Mouse (Mus musculus): ENCODE data around the gene Plxdc1. TPM values are rescaled to one million over a fixed set of nuclear protein-coding genes. Genes with fewer than 3 reads are reported as not detected.
A peak's percentile ranks its signal among the peaks of the same experiment; 100 is the strongest.
"Not testable (repeated sequence)": the region's sequence is repeated elsewhere in the genome, so short reads cannot be mapped to it uniquely, and the experiment has no call there.

Plxdc1 gene
- polyA plus RNA-seq, 1 experiment from 2014 or later: 0.34 TPM

- H3K27ac ChIP-seq (replicated peaks): peak overlapping the region; percentile 78
- H3K4me3 ChIP-seq: no peak overlapping the region
- peak; percentile 75; the same call in 1 of the 2 replicates for ATAC-seq (ENCODE audit: low FRiP score, low read depth)
- no peaks in the 10 kb centered on the region for H3K36me3 ChIP-seq
- no peaks in the 10 kb centered on the region; the same call in 1 of the 2 replicates for H3K27me3 ChIP-seq
- peak overlapping the region; percentile 12; the same call in 1 of the 2 replicates for H3K4me2 ChIP-seq (replicated peaks)
- WGBS: 40% methylated on average over 20 of the region's 20 CpGs
- no peaks in the 10 kb centered on the region for H3K9me3 ChIP-seq
- peaks cover 20% of the 10 kb centered on the region for H3K4me1 ChIP-seq
- no peak overlapping the region for H3K9ac ChIP-seq (replicated peaks)
Observed at GRCm38 (mm10) chr11:97949703-97950475, 36.4 kb downstream of the Plxdc1 start.

DNA sequence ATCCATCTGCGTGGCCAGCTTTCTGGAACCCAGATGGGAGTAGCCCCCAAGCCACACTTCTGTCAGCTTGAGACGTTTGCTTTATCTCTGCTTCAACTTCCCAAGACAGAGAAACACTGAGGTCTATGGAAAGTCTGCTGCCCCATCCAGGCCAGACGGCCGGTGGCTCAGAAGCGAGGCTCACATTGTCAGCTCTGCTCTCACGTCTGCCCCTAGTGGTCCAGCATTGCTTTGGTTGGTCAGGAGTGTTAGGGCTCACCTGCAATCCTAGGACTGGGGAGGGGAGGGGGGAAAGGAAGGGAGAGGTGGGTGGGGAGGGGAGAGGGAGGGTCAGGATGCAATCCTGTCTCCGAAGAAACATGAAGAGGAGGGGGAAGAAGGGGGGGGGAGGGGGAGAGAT is 38.8 kb downstream of the Plxdc1 start:
- Histone ChIP-seq H3K27ac (replicated peaks) (no peak overlapping the region), H3K4me2 (replicated peaks) (no peak overlapping the region), H3K27me3 (no peaks in the 10 kb centered on the region; the same call in 1 of the 2 replicates), H3K9me3 (no peaks in the 10 kb centered on the region), H3K4me1 (peaks cover 15% of the 10 kb centered on the region), H3K4me3 (no peak overlapping the region), H3K9ac (replicated peaks) (no peak overlapping the region), H3K36me3 (no peaks in the 10 kb centered on the region)
- WGBS: 15% methylated on average over 7 of the region's 7 CpGs
- no peak; the same call in 1 of the 2 replicates for ATAC-seq (ENCODE audit: low FRiP score, low read depth)

GRCm38 (mm10) chr11:97945738-97946289 is 40.4 kb downstream of the Plxdc1 start:
- not testable (repeated sequence) for H3K27ac ChIP-seq (replicated peaks); H3K36me3 ChIP-seq; H3K4me2 ChIP-seq (replicated peaks); ATAC-seq (ENCODE audit: low FRiP score, low read depth); H3K27me3 ChIP-seq; H3K4me3 ChIP-seq; H3K9me3 ChIP-seq; H3K9ac ChIP-seq (replicated peaks)
- 93% methylated on average over 7 of the region's 7 CpGs for WGBS
- peaks cover 15% of the 10 kb centered on the region for H3K4me1 ChIP-seq

GRCm38 (mm10) chr11:97945031-97945430 is 41.2 kb downstream of the Plxdc1 start:
- Histone ChIP-seq H3K4me2 (replicated peaks) (no peak overlapping the region), H3K27me3 (peaks cover 7% of the 10 kb centered on the region), H3K36me3 (no peaks in the 10 kb centered on the region), H3K4me3 (no peak overlapping the region), H3K9ac (replicated peaks) (no peak overlapping the region), H3K9me3 (no peaks in the 10 kb centered on the region), H3K4me1 (peaks cover 7% of the 10 kb centered on the region), H3K27ac (replicated peaks) (no peak overlapping the region)
- ATAC-seq (ENCODE audit: low FRiP score, low read depth): no peak
- WGBS: 87% methylated on average over 10 of the region's 10 CpGs

DNA sequence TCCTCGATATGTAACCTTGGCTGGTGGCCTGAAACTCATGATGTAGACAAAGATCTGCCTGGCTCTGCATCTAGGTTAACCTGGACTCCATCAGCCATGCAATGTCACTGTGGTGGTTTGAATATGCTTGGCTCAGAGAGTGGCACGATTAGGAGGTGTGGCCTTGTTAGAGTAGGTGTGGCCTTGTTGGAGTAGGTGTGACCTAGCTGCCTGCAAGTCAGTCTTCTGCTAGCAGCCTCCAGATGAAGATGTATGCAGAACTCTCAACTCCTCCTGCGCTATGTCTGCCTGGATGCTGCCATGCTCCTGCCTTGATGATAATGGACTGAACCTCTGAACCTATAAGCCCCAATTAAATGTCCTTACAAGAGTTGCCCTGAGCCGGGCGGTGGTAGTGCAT is 43.0 kb downstream of the Plxdc1 start:
- H3K27me3 ChIP-seq: peaks cover 7% of the 10 kb centered on the region; the same call in 1 of the 2 replicates
- H3K9me3 ChIP-seq: no peaks in the 10 kb centered on the region
- no peak overlapping the region for H3K9ac ChIP-seq (replicated peaks)
- no peak overlapping the region for H3K4me2 ChIP-seq (replicated peaks)
- WGBS: 85% methylated on average over 5 of the region's 5 CpGs
- H3K27ac ChIP-seq (replicated peaks): no peak overlapping the region
- no peaks in the 10 kb centered on the region for H3K36me3 ChIP-seq
- H3K4me3 ChIP-seq: no peak overlapping the region
- H3K4me1 ChIP-seq: no peaks in the 10 kb centered on the region; the same call in 1 of the 2 replicates
- no peak for ATAC-seq (ENCODE audit: low FRiP score, low read depth)

DNA sequence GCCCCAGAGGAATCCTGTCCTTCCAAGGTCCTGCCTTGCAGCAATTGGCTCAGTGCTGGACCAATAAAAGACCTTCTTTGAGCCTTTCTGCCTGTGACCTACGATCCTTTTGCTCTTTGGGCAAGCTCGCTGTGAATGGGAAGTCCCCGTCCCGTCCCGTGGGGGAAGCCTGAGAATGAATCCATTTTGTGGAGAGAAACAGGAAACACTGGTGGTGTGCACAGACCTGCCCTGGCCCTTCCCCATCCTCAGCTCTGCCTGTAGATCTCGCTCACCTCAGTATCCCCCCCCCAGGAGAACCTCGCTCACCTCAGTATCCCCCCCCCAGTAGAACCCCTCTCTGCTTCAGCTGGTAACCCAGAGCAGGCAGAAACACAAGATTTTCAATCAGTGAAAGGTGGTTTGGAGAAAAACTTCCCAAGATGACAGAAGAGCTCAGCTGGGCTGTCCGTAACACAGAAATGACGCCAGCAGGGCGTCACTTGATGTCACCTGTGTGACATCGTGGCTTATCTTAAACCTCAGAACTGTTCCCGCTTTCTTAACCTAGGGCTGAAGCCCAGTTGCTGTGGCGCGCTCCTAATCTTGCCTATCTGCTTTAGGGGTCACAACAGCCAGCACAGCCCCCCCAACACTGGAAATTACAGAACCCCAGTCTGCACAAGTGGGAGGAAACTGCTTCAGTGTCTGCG is 43.7 kb downstream of the Plxdc1 start:
- no peaks in the 10 kb centered on the region; the same call in 1 of the 2 replicates for H3K4me1 ChIP-seq
- WGBS: 83% methylated on average over 15 of the region's 15 CpGs
- no peak overlapping the region for H3K27ac ChIP-seq (replicated peaks)
- H3K9ac ChIP-seq (replicated peaks): no peak overlapping the region
- peaks cover 7% of the 10 kb centered on the region; the same call in 1 of the 2 replicates for H3K27me3 ChIP-seq
- H3K9me3 ChIP-seq: no peaks in the 10 kb centered on the region
- no peak overlapping the region for H3K4me2 ChIP-seq (replicated peaks)
- no peak for ATAC-seq (ENCODE audit: low FRiP score, low read depth)
- no peak overlapping the region for H3K4me3 ChIP-seq
- H3K36me3 ChIP-seq: no peaks in the 10 kb centered on the region

DNA sequence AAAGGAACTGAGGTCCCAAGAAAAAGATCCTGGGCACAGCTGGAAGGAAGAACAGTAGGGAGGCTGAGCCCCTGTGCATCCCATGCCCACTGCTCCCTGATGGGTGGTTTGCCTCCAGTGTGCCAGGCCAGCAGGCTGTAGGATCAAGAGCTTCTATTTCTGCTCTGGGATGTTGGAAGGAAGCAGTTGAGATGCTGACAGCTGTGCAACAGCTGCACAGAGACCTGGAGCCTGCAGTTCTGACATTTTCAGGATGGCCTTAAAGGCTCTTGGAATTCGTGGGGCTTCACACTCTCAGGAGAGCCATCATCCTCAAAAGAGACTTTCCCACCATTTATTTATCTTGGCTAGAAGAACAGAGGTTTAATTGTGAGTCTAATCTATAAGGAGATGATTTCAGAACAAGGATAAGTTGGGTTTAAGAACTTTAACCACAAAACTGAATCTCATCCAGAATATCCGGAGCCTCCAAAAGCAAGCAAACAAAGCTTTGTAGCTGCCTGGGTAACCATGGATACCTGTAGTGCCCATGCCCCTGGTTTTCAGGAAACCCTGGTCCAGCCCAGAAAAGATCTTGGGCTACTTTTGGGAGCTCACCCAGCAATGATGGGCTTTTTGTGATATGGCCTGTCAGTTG is 48.7 kb downstream of the Plxdc1 start:
- no peak overlapping the region for H3K4me3 ChIP-seq
- no peaks in the 10 kb centered on the region for H3K9me3 ChIP-seq
- no peak overlapping the region for H3K27ac ChIP-seq (replicated peaks)
- H3K4me2 ChIP-seq (replicated peaks): no peak overlapping the region
- no peak overlapping the region for H3K9ac ChIP-seq (replicated peaks)
- H3K27me3 ChIP-seq: peaks cover 7% of the 10 kb centered on the region; the same call in 1 of the 2 replicates
- ATAC-seq (ENCODE audit: low FRiP score, low read depth): no peak
- H3K36me3 ChIP-seq: no peaks in the 10 kb centered on the region
- WGBS: 69% methylated on average over 2 of the region's 2 CpGs
- no peaks in the 10 kb centered on the region for H3K4me1 ChIP-seq

DNA sequence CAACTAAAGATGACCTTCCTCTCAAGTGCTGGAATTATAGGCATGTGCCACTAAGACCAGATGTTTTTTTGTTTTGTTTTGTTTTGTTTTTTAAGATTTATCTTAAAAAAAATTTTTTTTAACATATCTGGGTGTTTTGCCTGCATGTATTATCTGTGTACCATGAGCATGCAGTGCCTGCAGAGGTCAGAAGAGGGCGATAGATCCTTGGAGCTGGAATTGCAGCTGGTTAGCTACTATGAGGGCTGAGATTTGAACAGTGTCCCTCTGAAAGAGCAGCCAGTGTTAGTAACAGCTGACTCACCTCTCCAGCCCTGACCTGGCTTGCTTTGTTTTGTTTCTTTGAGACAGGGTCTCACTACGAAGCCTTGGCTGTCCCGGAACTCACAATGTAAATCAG is 49.5 kb downstream of the Plxdc1 start:
- no peak overlapping the region for H3K4me2 ChIP-seq (replicated peaks)
- ATAC-seq (ENCODE audit: low FRiP score, low read depth): no peak
- H3K9ac ChIP-seq (replicated peaks): no peak overlapping the region
- no peaks in the 10 kb centered on the region for H3K36me3 ChIP-seq
- no peaks in the 10 kb centered on the region for H3K4me1 ChIP-seq
- no peak overlapping the region for H3K27ac ChIP-seq (replicated peaks)
- WGBS: 28% methylated on average over 3 of the region's 3 CpGs
- no peak overlapping the region for H3K4me3 ChIP-seq
- H3K27me3 ChIP-seq: peaks cover 3% of the 10 kb centered on the region; the same call in 1 of the 2 replicates
- no peaks in the 10 kb centered on the region for H3K9me3 ChIP-seq

GRCm38 (mm10) chr11:97935913-97936575 is 50.2 kb downstream of the Plxdc1 start:
- Histone ChIP-seq H3K27me3 (no peaks in the 10 kb centered on the region), H3K27ac (replicated peaks) (no peak overlapping the region), H3K4me1 (no peaks in the 10 kb centered on the region), H3K36me3 (no peaks in the 10 kb centered on the region), H3K9ac (replicated peaks) (no peak overlapping the region), H3K4me2 (replicated peaks) (no peak overlapping the region), H3K9me3 (no peaks in the 10 kb centered on the region), H3K4me3 (no peak overlapping the region)
- no peak for ATAC-seq (ENCODE audit: low FRiP score, low read depth)
- WGBS: 58% methylated on average over 4 of the region's 4 CpGs

DNA sequence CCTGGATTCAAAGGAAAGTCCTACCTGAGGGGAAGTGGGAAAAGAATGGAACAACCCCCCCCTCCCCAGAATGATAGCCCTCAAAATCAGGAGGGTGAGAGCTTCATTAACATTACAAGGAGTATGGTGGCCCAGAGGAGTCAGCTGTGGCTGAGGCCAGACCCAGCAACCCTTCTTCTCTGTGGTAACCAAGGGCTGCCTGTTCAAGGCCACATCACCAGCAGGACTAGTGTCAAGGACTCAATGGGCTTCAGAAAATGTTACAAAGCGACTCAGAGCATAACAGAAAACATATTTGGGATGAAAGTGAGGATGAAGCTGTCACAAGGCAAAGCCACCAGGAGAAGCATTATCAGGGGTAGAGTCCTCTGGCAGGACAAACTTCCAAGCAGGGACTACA is 52.7 kb downstream of the Plxdc1 start:
- 79% methylated on average over 1 of the region's 1 CpGs for WGBS
- H3K36me3 ChIP-seq: no peaks in the 10 kb centered on the region
- H3K4me2 ChIP-seq (replicated peaks): no peak overlapping the region
- no peaks in the 10 kb centered on the region for H3K4me1 ChIP-seq
- H3K4me3 ChIP-seq: no peak overlapping the region
- ATAC-seq (ENCODE audit: low FRiP score, low read depth): no peak
- no peak overlapping the region for H3K27ac ChIP-seq (replicated peaks)
- no peaks in the 10 kb centered on the region for H3K27me3 ChIP-seq
- no peaks in the 10 kb centered on the region for H3K9me3 ChIP-seq
- H3K9ac ChIP-seq (replicated peaks): no peak overlapping the region

- Histone ChIP-seq H3K4me1 (no peaks in the 10 kb centered on the region), H3K4me2 (replicated peaks) (no peak overlapping the region), H3K4me3 (no peak overlapping the region), H3K27me3 (0 out of 2 replicates have a peak, but pooled peaks cover 4% of the 10 kb centered on the region), H3K27ac (replicated peaks) (no peak overlapping the region), H3K9me3 (no peaks in the 10 kb centered on the region), H3K9ac (replicated peaks) (no peak overlapping the region), H3K36me3 (no peaks in the 10 kb centered on the region)
- WGBS: 82% methylated on average over 4 of the region's 4 CpGs
- ATAC-seq (ENCODE audit: low FRiP score, low read depth): no peak
Observed at GRCm38 (mm10) chr11:97928905-97929304, 57.3 kb downstream of the Plxdc1 start.

Data from midbrain, embryonic 12.5 days (tissue).